35 mouse cellular contexts compared by ENCODE assay signal in the genomic region with DNA sequence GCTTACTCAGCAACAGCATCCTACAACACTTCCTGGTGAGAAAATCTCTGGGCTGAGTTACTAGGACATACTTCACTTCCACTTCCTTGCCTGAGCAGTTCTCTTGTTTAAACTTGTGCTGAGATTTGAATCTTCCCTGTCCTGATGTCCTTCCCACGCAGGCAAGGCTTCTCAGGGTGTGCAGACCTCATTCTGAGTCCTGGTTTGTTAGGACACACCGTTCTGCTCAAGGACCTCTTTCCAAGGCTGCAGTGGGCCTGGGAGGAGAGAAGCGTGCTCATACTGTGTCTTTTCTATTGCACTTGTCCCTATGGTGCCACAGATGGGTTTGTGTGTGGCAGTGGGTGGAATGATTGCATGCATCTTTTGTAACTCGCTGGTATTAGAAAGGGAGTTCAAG. TPM values are rescaled to one million over a fixed set of nuclear protein-coding genes. Genes with fewer than 3 reads are reported as not detected.
DNase-seq lines count a peak whose midpoint lies in the region; ATAC-seq and TF ChIP-seq lines count a peak whose summit lies in the region.
"Had no signal": no experiment of that assay in that cellular context is flagged by ENCODE, and none has a peak within 500 bp of the region (broad histone marks: within the 10 kb centered on the region; RNA-seq: fewer than 3 reads in every experiment).

No protein-coding gene starts in this region.

- H3K36me3 ChIP-seq in heart, adult 2 months (ENCODE audit: control insufficient read depth, insufficient read depth, low read length), result peaks cover 18% of the 10 kb centered on the region
- peaks cover 72% of the 10 kb centered on the region for H3K36me3 ChIP-seq in liver, embryonic 16.5 days (ENCODE audit: control insufficient read depth, insufficient read depth)
- H3K36me3 ChIP-seq in liver, embryonic 11.5 days (ENCODE audit: control insufficient read depth, insufficient read depth, low read length), result peaks cover 66% of the 10 kb centered on the region
- H3K36me3 ChIP-seq in macrophage (ENCODE audit: inconsistent target), result peaks cover 36% of the 10 kb centered on the region

- TF ChIP-seq EP300 in heart, adult 2 months (IDR thresholded peaks at IDR 0.05; ENCODE audit: insufficient read depth, low read depth, low read length), result no peak

- TF ChIP-seq CTCF in heart, adult 2 months (IDR thresholded peaks at IDR 0.05), result no peak
- no peak for TF ChIP-seq CTCF in bone marrow macrophage, adult 2 months (IDR thresholded peaks at IDR 0.05; ENCODE audit: low read depth, low read length)

- H3K27me3 ChIP-seq in heart, adult 2 months (ENCODE audit: control insufficient read depth, insufficient read depth, low read length), result no peaks in the 10 kb centered on the region
- no peaks in the 10 kb centered on the region for H3K27me3 ChIP-seq in liver, embryonic 16.5 days (ENCODE audit: control insufficient read depth, insufficient read depth, low read depth, low read length)
- H3K27me3 ChIP-seq in liver, embryonic 11.5 days (replicated peaks; ENCODE audit: control insufficient read depth, insufficient read depth, low read length), result no peaks in the 10 kb centered on the region
- H3K27me3 ChIP-seq: CH12.LX; embryonic facial prominence, embryonic 13.5 days; forebrain, embryonic 12.5 days; Patski had no signal

- no peak for DNase-seq in heart, adult 2 months
- DNase-seq in heart, postnatal 10 days, result no peak
- DNase-seq in liver, embryonic 11.5 days (ENCODE audit: low spot score), result no peak
- no peak for DNase-seq in cerebellum, adult 11 months
- DNase-seq in testis, postnatal 14 days (ENCODE audit: low spot score), result no peak
- DNase-seq: adrenal gland, adult 2 months; adrenal gland, postnatal 25 days; B cell, adult 2 months; cerebellum, adult 11-12 months; cerebellum, adult 8-10 months; cerebellum, postnatal 10 days; cerebellum, postnatal 36 days; embryo, embryonic 11 days; gastrocnemius, postnatal 10 days; gastrocnemius, postnatal 36 days; heart, postnatal 36 days had no signal

- no peak overlapping the region for H3K4me2 ChIP-seq in liver, embryonic 16.5 days (ENCODE audit: low read depth, low read length)
- H3K4me2 ChIP-seq in liver, embryonic 11.5 days, result no peak overlapping the region
- H3K4me2 ChIP-seq: embryonic facial prominence, embryonic 13.5 days; forebrain, embryonic 12.5 days; heart, embryonic 11.5 days; hindbrain, embryonic 14.5 days had no signal

- intact Hi-C loops in heart, adult 2 months (cut with DNase I), result no loop called here
- intact Hi-C loops in heart, postnatal 10 days (cut with DNase I), result no loop called here

- no peak overlapping the region for H3K9ac ChIP-seq in heart, adult 2 months (ENCODE audit: low read depth, low read length)
- no peak overlapping the region for H3K9ac ChIP-seq in liver, embryonic 16.5 days (ENCODE audit: low read depth, low read length)
- H3K9ac ChIP-seq in liver, embryonic 11.5 days (ENCODE audit: low read depth, low read length), result no peak overlapping the region
- H3K9ac ChIP-seq: embryonic facial prominence, embryonic 13.5 days; forebrain, embryonic 12.5 days; hindbrain, embryonic 14.5 days had no signal

- 84% methylated on average over 4 of the region's 4 CpGs for WGBS in heart, adult 2 months
- 91% methylated on average over 4 of the region's 4 CpGs for WGBS in liver, embryonic 16.5 days (ENCODE audit: insufficient replicate concordance)
- WGBS in liver, embryonic 11.5 days, result 88% methylated on average over 4 of the region's 4 CpGs
- 90% methylated on average over 4 of the region's 4 CpGs for WGBS in macrophage (ENCODE audit: missing documents)

- H3K79me2 ChIP-seq in heart, adult 2 months (replicated peaks; ENCODE audit: control insufficient read depth, insufficient read depth, low read length), result no peaks in the 10 kb centered on the region
- H3K79me2 ChIP-seq in macrophage (ENCODE audit: inconsistent target), result peaks cover 26% of the 10 kb centered on the region

- TF ChIP-seq POLR2A in heart, adult 2 months (IDR thresholded peaks at IDR 0.05; ENCODE audit: insufficient read depth, low read depth, low read length), result 0 out of 2 replicates have a peak, but pooled peaks have one; percentile 8
- TF ChIP-seq POLR2A in bone marrow macrophage, adult 2 months (IDR thresholded peaks at IDR 0.05; ENCODE audit: borderline replicate concordance, low read depth, low read length), result no peak

- no peak for ATAC-seq in liver, embryonic 16.5 days (ENCODE audit: low read depth)
- ATAC-seq in liver, embryonic 11.5 days (replicated peaks; ENCODE audit: low FRiP score), result no peak
- ATAC-seq: forebrain, embryonic 16.5 days; hindbrain, postnatal 0 days; inflammation-experienced regulatory T-cells, adult 6 months; Patski had no signal

- no peaks in the 10 kb centered on the region; the same call in 1 of the 2 replicates for H3K4me1 ChIP-seq in heart, adult 2 months (ENCODE audit: control insufficient read depth, insufficient read depth, low read length)
- H3K4me1 ChIP-seq in liver, embryonic 16.5 days (ENCODE audit: control insufficient read depth, low read depth, low read length), result peaks cover 8% of the 10 kb centered on the region
- H3K4me1 ChIP-seq in liver, embryonic 11.5 days (replicated peaks; ENCODE audit: control insufficient read depth, insufficient read depth, low read length), result peaks cover 3% of the 10 kb centered on the region
- H3K4me1 ChIP-seq in bone marrow macrophage, adult 2 months (ENCODE audit: control insufficient read depth, insufficient read depth, low read length), result peaks cover 38% of the 10 kb centered on the region

- no peak overlapping the region for H3K27ac ChIP-seq in heart, adult 2 months
- peak overlapping the region; percentile 18; the same call in 1 of the 2 replicates for H3K27ac ChIP-seq in liver, embryonic 16.5 days (ENCODE audit: low read length)
- H3K27ac ChIP-seq in liver, embryonic 11.5 days (ENCODE audit: low read depth, low read length), result no peak overlapping the region
- H3K27ac ChIP-seq in bone marrow macrophage, adult 2 months (ENCODE audit: insufficient read depth, low read depth, low read length), result 0 out of 2 replicates have a peak overlapping the region, but pooled peaks have one; percentile 3
- H3K27ac ChIP-seq in macrophage, result 0 out of 2 replicates have a peak overlapping the region, but pooled peaks have one; percentile 3
- H3K27ac ChIP-seq: embryonic facial prominence, embryonic 10.5 days; embryonic facial prominence, embryonic 13.5 days; forebrain, embryonic 12.5 days; hindbrain, embryonic 10.5 days; hindbrain, embryonic 14.5 days; hindbrain, postnatal 0 days had no signal

- no peak overlapping the region for H3K4me3 ChIP-seq in heart, adult 2 months
- H3K4me3 ChIP-seq in liver, embryonic 16.5 days (ENCODE audit: low read depth, low read length), result no peak overlapping the region
- no peak overlapping the region for H3K4me3 ChIP-seq in liver, embryonic 11.5 days (ENCODE audit: low read depth, low read length)
- no peak overlapping the region for H3K4me3 ChIP-seq in bone marrow macrophage, adult 2 months (ENCODE audit: insufficient read depth, low read length)
- no peak overlapping the region for H3K4me3 ChIP-seq in macrophage (ENCODE audit: inconsistent target)
- H3K4me3 ChIP-seq: embryonic facial prominence, embryonic 10.5 days; embryonic facial prominence, embryonic 13.5 days; erythroblast, embryonic 14.5 days; forebrain, embryonic 12.5 days; hindbrain, embryonic 10.5 days had no signal

- no peaks in the 10 kb centered on the region for H3K9me3 ChIP-seq in liver, embryonic 16.5 days (replicated peaks; ENCODE audit: control insufficient read depth, low read length)
- no peaks in the 10 kb centered on the region for H3K9me3 ChIP-seq in liver, embryonic 11.5 days (ENCODE audit: control insufficient read depth, low read length)
- H3K9me3 ChIP-seq: embryonic facial prominence, embryonic 10.5 days; embryonic facial prominence, embryonic 13.5 days; forebrain, embryonic 12.5 days; G1E; hindbrain, embryonic 10.5 days had no signal

RNA-seq across cellular contexts. Expression of gene AC129217.1, which starts 3.4 kb away (rescaled TPM):
- total RNA-seq in heart, adult 2 months (2021), result not detected
- polyA plus RNA-seq in heart, adult 2 months (2012; rRNA removed), result not detected in 2 replicates
- total RNA-seq in heart, postnatal 10 days (2021), result not detected
- polyA plus RNA-seq in liver, embryonic 16.5 days (2015; fragmentation: Nextera tagmentation; extraction: Ambion mirVana), result not detected in 2 replicates
- polyA plus RNA-seq in liver, embryonic 11.5 days (2014; fragmentation: Nextera tagmentation; extraction: Ambion mirVana), result 0.40 TPM in 1 of 2 replicates, not detected in the other
- polyA plus RNA-seq in bone marrow macrophage, adult 2 months (2012; ENCODE audit: insufficient read depth, insufficient read length, missing spikeins), result 45.4 and 59.2 TPM in 2 replicates
- 10 to 100 TPM in 1 of 26 experiments, 1 to 10 TPM in 9, not detected in 16; 2.4 to 11.6 (median 4.0) TPM for total RNA-seq in macrophage (2018; cell fraction: chromatin; rRNA removed)
- total RNA-seq in macrophage (2018; cell fraction: cytosol; rRNA removed), result 1 to 10 TPM in 12 of 26 experiments, not detected in 14; 1.3 to 9.4 (median 2.9) TPM
- 1 to 10 TPM in 6 of 26 experiments, not detected in 20; 1.3 to 2.8 (median 1.9) TPM for total RNA-seq in macrophage (2018; cell fraction: nucleus; rRNA removed)
- polyA plus RNA-seq in macrophage (2018), result 44.3 TPM in 1 of 3 replicates, not detected in the others
- total RNA-seq: adrenal gland, postnatal 25 days; gastrocnemius, postnatal 10 days; heart, postnatal 36 days; hindbrain, postnatal 0 days had no signal
- polyA plus RNA-seq: adrenal gland, adult 2 months; cortical plate, adult 2 months; embryonic facial prominence, embryonic 10.5 days; embryonic facial prominence, embryonic 13.5 days; erythroblast, embryonic 14.5 days; forebrain, embryonic 12.5 days; forebrain, embryonic 16.5 days; heart, embryonic 11.5 days; heart, postnatal 0 days; hindbrain, embryonic 14.5 days; hindbrain, postnatal 0 days; inflammation-experienced regulatory T-cells, adult 6 months had no signal

RNA-seq across cellular contexts. Expression of gene Bscl2, which starts 4.3 kb away (rescaled TPM):
- total RNA-seq in heart, adult 2 months (2021), result 10 to 100 TPM; 22.6 to 23.5 TPM
- polyA plus RNA-seq in heart, adult 2 months (2012; rRNA removed), result 52.3 and 67.7 TPM in 2 replicates
- 10 to 100 TPM; 25.8 to 34.7 TPM for total RNA-seq in heart, postnatal 10 days (2021)
- 27.1 and 29.3 TPM in 2 replicates for polyA plus RNA-seq in liver, embryonic 16.5 days (2015; fragmentation: Nextera tagmentation; extraction: Ambion mirVana)
- 52.7 and 52.9 TPM in 2 replicates for polyA plus RNA-seq in liver, embryonic 11.5 days (2014; fragmentation: Nextera tagmentation; extraction: Ambion mirVana)
- 77.4 and 81.8 TPM in 2 replicates for polyA plus RNA-seq in bone marrow macrophage, adult 2 months (2012; ENCODE audit: insufficient read depth, insufficient read length, missing spikeins)
- 10 to 100 TPM in 24 of 26 experiments, 1 to 10 TPM in 2; 8.7 to 57.3 (median 25.0) TPM for total RNA-seq in macrophage (2018; cell fraction: chromatin; rRNA removed)
- total RNA-seq in macrophage (2018; cell fraction: cytosol; rRNA removed), result 100 to 1,000 TPM in 6 of 26 experiments, 10 to 100 TPM in 20; 63.2 to 119 (median 80.1) TPM
- total RNA-seq in macrophage (2018; cell fraction: nucleus; rRNA removed), result 10 to 100 TPM; 22.3 to 69.1 (median 42.1) TPM
- 72.1 to 121 TPM (median 102 TPM) in 3 replicates for polyA plus RNA-seq in macrophage (2018)

RNA-seq across cellular contexts. Expression of gene Gng3, which starts 6.0 kb away (rescaled TPM):
- not detected for total RNA-seq in heart, adult 2 months (2021)
- polyA plus RNA-seq in heart, adult 2 months (2012; rRNA removed), result 0.23 and 0.35 TPM in 2 replicates
- total RNA-seq in heart, postnatal 10 days (2021), result not detected
- polyA plus RNA-seq in liver, embryonic 16.5 days (2015; fragmentation: Nextera tagmentation; extraction: Ambion mirVana), result 0.22 and 0.51 TPM in 2 replicates
- polyA plus RNA-seq in liver, embryonic 11.5 days (2014; fragmentation: Nextera tagmentation; extraction: Ambion mirVana), result 2.1 and 2.3 TPM in 2 replicates
- not detected in 2 replicates for polyA plus RNA-seq in bone marrow macrophage, adult 2 months (2012; ENCODE audit: insufficient read depth, insufficient read length, missing spikeins)
- under 1 TPM in 2 of 26 experiments, not detected in 24; 0.33 to 0.43 TPM for total RNA-seq in macrophage (2018; cell fraction: chromatin; rRNA removed)
- under 1 TPM in 2 of 26 experiments, not detected in 24; 0.09 to 0.10 TPM for total RNA-seq in macrophage (2018; cell fraction: cytosol; rRNA removed)
- total RNA-seq in macrophage (2018; cell fraction: nucleus; rRNA removed), result under 1 TPM in 5 of 26 experiments, not detected in 21; 0.23 to 0.58 (median 0.33) TPM
- polyA plus RNA-seq in macrophage (2018), result not detected in 3 replicates
- total RNA-seq: gastrocnemius, adult 18-20 months; gastrocnemius, postnatal 36 days; heart, postnatal 36 days had no signal
- polyA plus RNA-seq: erythroblast, embryonic 14.5 days; G1E had no signal

RNA-seq across cellular contexts. Expression of gene Hnrnpul2, which starts 13.2 kb away (rescaled TPM):
- 10 to 100 TPM; 44.7 to 47.5 TPM for total RNA-seq in heart, adult 2 months (2021)
- polyA plus RNA-seq in heart, adult 2 months (2012; rRNA removed), result 12.4 and 23.2 TPM in 2 replicates
- total RNA-seq in heart, postnatal 10 days (2021), result 10 to 100 TPM; 51.0 to 56.3 TPM
- polyA plus RNA-seq in liver, embryonic 16.5 days (2015; fragmentation: Nextera tagmentation; extraction: Ambion mirVana), result 1.8 and 2.1 TPM in 2 replicates
- polyA plus RNA-seq in liver, embryonic 11.5 days (2014; fragmentation: Nextera tagmentation; extraction: Ambion mirVana), result 5.5 and 6.4 TPM in 2 replicates
- polyA plus RNA-seq in bone marrow macrophage, adult 2 months (2012; ENCODE audit: insufficient read depth, insufficient read length, missing spikeins), result 94.2 and 102 TPM in 2 replicates
- total RNA-seq in macrophage (2018; cell fraction: chromatin; rRNA removed), result 100 to 1,000 TPM in 16 of 26 experiments, 10 to 100 TPM in 10; 43.1 to 200 (median 123) TPM
- total RNA-seq in macrophage (2018; cell fraction: cytosol; rRNA removed), result 100 to 1,000 TPM in 1 of 26 experiments, 10 to 100 TPM in 25; 60.4 to 102 (median 80.2) TPM
- 100 to 1,000 TPM in 15 of 26 experiments, 10 to 100 TPM in 11; 61.1 to 164 (median 118) TPM for total RNA-seq in macrophage (2018; cell fraction: nucleus; rRNA removed)
- polyA plus RNA-seq in macrophage (2018), result 74.0 to 130 TPM (median 81.5 TPM) in 3 replicates

RNA-seq across cellular contexts. Expression of gene Ttc9c, which starts 13.8 kb away (rescaled TPM):
- 10 to 100 TPM; 14.1 TPM for total RNA-seq in heart, adult 2 months (2021)
- polyA plus RNA-seq in heart, adult 2 months (2012; rRNA removed), result 9.5 and 17.8 TPM in 2 replicates
- 10 to 100 TPM; 14.2 to 17.6 TPM for total RNA-seq in heart, postnatal 10 days (2021)
- polyA plus RNA-seq in liver, embryonic 16.5 days (2015; fragmentation: Nextera tagmentation; extraction: Ambion mirVana), result 21.6 and 22.9 TPM in 2 replicates
- polyA plus RNA-seq in liver, embryonic 11.5 days (2014; fragmentation: Nextera tagmentation; extraction: Ambion mirVana), result 43.8 and 46.8 TPM in 2 replicates
- 37.6 and 38.7 TPM in 2 replicates for polyA plus RNA-seq in bone marrow macrophage, adult 2 months (2012; ENCODE audit: insufficient read depth, insufficient read length, missing spikeins)
- total RNA-seq in macrophage (2018; cell fraction: chromatin; rRNA removed), result 100 to 1,000 TPM in 1 of 26 experiments, 10 to 100 TPM in 24, 1 to 10 TPM in 1; 6.5 to 108 (median 37.4) TPM
- 10 to 100 TPM; 17.1 to 45.4 (median 34.0) TPM for total RNA-seq in macrophage (2018; cell fraction: cytosol; rRNA removed)
- 10 to 100 TPM; 15.7 to 94.7 (median 44.9) TPM for total RNA-seq in macrophage (2018; cell fraction: nucleus; rRNA removed)
- polyA plus RNA-seq in macrophage (2018), result 25.0 to 30.5 TPM (median 30.3 TPM) in 3 replicates

Comparison
In these comparisons a context has a peak if more than half of its experiments do, and no peak if none do; other contexts are left out.
1. H3K27ac ChIP-seq: peak in liver, embryonic 16.5 days (single experiment), bone marrow macrophage, adult 2 months (single experiment) and macrophage (single experiment); none in heart, adult 2 months (single experiment) and liver, embryonic 11.5 days (single experiment).